Mouse (Mus musculus) forebrain, embryonic 14.5 days (tissue): ENCODE results near the gene Insr. TPM values are rescaled to one million over a fixed set of nuclear protein-coding genes. Genes with fewer than 3 reads are reported as not detected.

ENCODE experiments used
- ATAC-seq: fragments of 200-750 bp; cut with Nextera tagmentation; 2 replicates; pipeline ENCODE4 v1.8.0; 2017; ENCODE audit warnings: mild to moderate bottlenecking, moderate library complexity
- DNase-seq: peaks from one replicate; pipeline ENCODE4 v3.0.0-alpha.2; 2015; ENCODE audit warnings: low spot score
- H3K27ac ChIP-seq: fragments of 300-500 bp; sonication (generic); 2 replicates; pipeline ENCODE4 v1.5.1; 2014; ENCODE audit warnings: low read depth, mild to moderate bottlenecking, control low read depth, low read length, moderate library complexity
- H3K27me3 ChIP-seq: fragments of 300-500 bp; sonication (generic); replicated peaks from 2 replicates; pipeline ENCODE4 v1.6.1; 2014; ENCODE audit warnings: low read length, control low read depth, mixed read lengths; ENCODE audit not compliant: control insufficient read depth, insufficient read depth
- H3K36me3 ChIP-seq: fragments of 300-500 bp; sonication (generic); 2 replicates; pipeline ENCODE4 v1.6.1; 2014; ENCODE audit warnings: low read length, control low read depth; ENCODE audit not compliant: control insufficient read depth, insufficient read depth
- H3K4me1 ChIP-seq: fragments of 300-500 bp; sonication (generic); 2 replicates; pipeline ENCODE4 v1.6.1; 2014; ENCODE audit warnings: antibody characterized with exemption, low read length, control low read depth; ENCODE audit not compliant: control insufficient read depth, insufficient read depth
- H3K4me2 ChIP-seq: fragments of 300-500 bp; sonication (generic); 2 replicates; pipeline ENCODE4 v1.6.1; 2014; ENCODE audit warnings: mild to moderate bottlenecking, control low read depth, low read length
- H3K4me3 ChIP-seq: fragments of 300-500 bp; sonication (generic); 2 replicates; pipeline ENCODE4 v1.5.1; 2014; ENCODE audit warnings: low read depth, low read length, control low read depth
- H3K9ac ChIP-seq: fragments of 300-500 bp; sonication (generic); 2 replicates; pipeline ENCODE4 v1.6.1; 2014; ENCODE audit warnings: mild to moderate bottlenecking, low read length, control low read depth, moderate library complexity
- H3K9me3 ChIP-seq: fragments of 300-500 bp; sonication (generic); replicated peaks from 2 replicates; pipeline ENCODE4 v1.6.1; 2016; ENCODE audit warnings: low read length, control low read depth, mixed read lengths; ENCODE audit not compliant: control insufficient read depth
- WGBS: fragments of 180-500 bp; shearing (Covaris S2); extraction: QIAGEN DNeasy Blood & Tissue Kit; methylation state at CpG from one replicate; pipeline ENCODE4 v1.1.7; 2014; 5-methylcytosine and 5-hydroxymethylcytosine counted together
- polyA plus RNA-seq: library from polyadenylated mRNA; unstranded; fragments of >200 nt; fragmentation: Nextera tagmentation; extraction: Ambion mirVana; gene quantifications from 2 replicates; pipeline ENCODE4 v1.2.1, GENCODE M21; 2014

The Insr gene
- polyA plus RNA-seq, 1 experiment from 2014 or later, result 33.6 TPM

DNA sequence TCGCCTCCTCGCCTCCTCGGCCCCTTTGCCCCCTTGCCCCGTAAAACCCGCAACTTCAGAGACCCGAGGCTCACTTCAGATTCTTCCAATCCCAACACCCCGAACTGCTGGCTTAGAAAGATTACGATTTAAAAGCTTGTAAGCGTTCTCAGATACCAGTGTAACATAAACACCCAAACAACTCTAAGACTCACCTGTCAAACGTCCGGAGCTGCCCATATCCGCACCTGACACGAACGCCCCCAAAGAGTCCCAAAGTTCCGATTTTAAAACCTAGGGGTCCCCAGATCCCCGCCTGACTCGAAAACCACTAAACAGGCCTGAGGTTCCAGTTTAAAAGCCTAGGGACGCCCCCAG lies 282 bp upstream of the Insr start:
- Histone ChIP-seq H3K4me3 (peak overlapping the region; percentile 73), H3K9ac (peak overlapping the region; percentile 91), H3K27ac (no peak overlapping the region), H3K4me1 (peaks cover 12% of the 10 kb centered on the region), H3K9me3 (no peaks in the 10 kb centered on the region), H3K4me2 (peak overlapping the region; percentile 80), H3K36me3 (no peaks in the 10 kb centered on the region), H3K27me3 (no peaks in the 10 kb centered on the region)
- 1% methylated on average over 18 of the region's 18 CpGs for WGBS
- DNase-seq (no peak), ATAC-seq (no peak)

GRCm38 (mm10) chr8:3278181-3278820 lies 1.1 kb downstream of the Insr start:
- H3K4me2 ChIP-seq, result peak overlapping the region; percentile 80
- DNase-seq, result no peak
- H3K4me3 ChIP-seq, result peak overlapping the region; percentile 73
- no peaks in the 10 kb centered on the region for H3K9me3 ChIP-seq
- 0 out of 2 replicates have a peak, but pooled peaks cover 3% of the 10 kb centered on the region for H3K36me3 ChIP-seq
- H3K4me1 ChIP-seq, result peaks cover 12% of the 10 kb centered on the region
- WGBS, result 51% methylated on average over 15 of the region's 15 CpGs
- H3K27ac ChIP-seq, result no peak overlapping the region
- H3K9ac ChIP-seq, result peak overlapping the region; percentile 91
- peak; percentile 11; the same call in 1 of the 2 replicates for ATAC-seq
- no peaks in the 10 kb centered on the region for H3K27me3 ChIP-seq

- Histone ChIP-seq H3K27me3 (no peaks in the 10 kb centered on the region), H3K4me2 (peak overlapping the region; percentile 80), H3K4me3 (no peak overlapping the region), H3K4me1 (peaks cover 12% of the 10 kb centered on the region), H3K9ac (no peak overlapping the region), H3K9me3 (no peaks in the 10 kb centered on the region), H3K36me3 (0 out of 2 replicates have a peak, but pooled peaks cover 3% of the 10 kb centered on the region), H3K27ac (no peak overlapping the region)
- ATAC-seq, result no peak
- WGBS, result 97% methylated on average over 9 of the region's 9 CpGs
- no peak for DNase-seq
These were observed 2.2 kb downstream of the Insr start for GRCm38 (mm10) chr8:3277266-3277665.

GRCm38 (mm10) chr8:3276009-3276408 lies 3.4 kb downstream of the Insr start:
- no peak overlapping the region for H3K4me2 ChIP-seq
- H3K27ac ChIP-seq, result no peak overlapping the region
- no peaks in the 10 kb centered on the region for H3K9me3 ChIP-seq
- DNase-seq (no peak), ATAC-seq (no peak)
- WGBS, result 95% methylated on average over 8 of the region's 8 CpGs
- H3K4me3 ChIP-seq, result no peak overlapping the region
- H3K9ac ChIP-seq, result no peak overlapping the region
- H3K36me3 ChIP-seq, result 0 out of 2 replicates have a peak, but pooled peaks cover 3% of the 10 kb centered on the region
- peaks cover 12% of the 10 kb centered on the region for H3K4me1 ChIP-seq
- no peaks in the 10 kb centered on the region for H3K27me3 ChIP-seq

DNA sequence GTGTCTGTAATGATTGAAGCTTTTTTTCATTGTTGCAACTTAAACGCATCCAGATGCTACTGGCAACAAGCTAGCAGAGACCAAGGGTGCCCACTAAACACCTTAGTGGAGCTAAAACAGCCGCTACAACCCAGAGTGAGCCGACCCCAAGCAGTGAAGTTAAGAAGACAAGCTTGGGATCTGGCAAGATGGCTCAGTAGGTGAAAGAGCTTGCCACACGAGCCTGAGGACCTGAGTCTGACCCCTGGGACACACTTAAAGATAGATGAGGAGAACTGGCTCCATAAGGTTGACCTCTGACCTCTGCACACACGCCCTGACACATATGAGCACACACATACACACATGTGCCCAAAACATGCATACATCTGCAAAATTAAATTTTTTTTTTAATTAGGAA lies 4.2 kb downstream of the Insr start:
- H3K9me3 ChIP-seq, result no peaks in the 10 kb centered on the region
- H3K36me3 ChIP-seq, result 0 out of 2 replicates have a peak, but pooled peaks cover 3% of the 10 kb centered on the region
- no peak overlapping the region for H3K4me2 ChIP-seq
- DNase-seq (no peak), ATAC-seq (no peak)
- WGBS, result 84% methylated on average over 5 of the region's 5 CpGs
- H3K4me1 ChIP-seq, result peaks cover 12% of the 10 kb centered on the region
- H3K4me3 ChIP-seq, result no peak overlapping the region
- H3K9ac ChIP-seq, result no peak overlapping the region
- H3K27ac ChIP-seq, result no peak overlapping the region
- H3K27me3 ChIP-seq, result no peaks in the 10 kb centered on the region

DNA sequence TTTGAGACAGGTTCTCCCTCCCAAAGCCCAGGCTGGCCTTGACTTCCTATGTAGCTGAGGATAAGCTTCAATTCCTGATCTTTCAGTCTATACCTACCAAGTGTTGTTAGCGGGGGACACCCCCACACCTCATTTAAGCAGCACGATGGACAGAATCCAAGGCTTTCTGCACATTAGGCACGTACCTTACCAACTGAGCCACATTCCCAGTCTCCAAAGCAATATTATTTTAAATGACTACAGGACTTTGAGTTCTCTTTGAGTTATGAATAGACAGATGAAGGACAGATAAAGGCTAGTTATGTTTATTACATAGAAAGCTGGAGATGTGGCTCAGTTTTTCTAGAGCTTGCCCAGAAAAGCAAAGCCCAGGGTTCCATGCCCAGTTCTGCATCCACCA lies 5.6 kb downstream of the Insr start:
- no peak overlapping the region for H3K27ac ChIP-seq
- DNase-seq (no peak), ATAC-seq (no peak)
- 94% methylated on average over 3 of the region's 3 CpGs for WGBS
- H3K4me2 ChIP-seq, result no peak overlapping the region
- peaks cover 9% of the 10 kb centered on the region for H3K4me1 ChIP-seq
- H3K9ac ChIP-seq, result no peak overlapping the region
- no peaks in the 10 kb centered on the region for H3K27me3 ChIP-seq
- no peaks in the 10 kb centered on the region for H3K9me3 ChIP-seq
- H3K4me3 ChIP-seq, result no peak overlapping the region
- H3K36me3 ChIP-seq, result 0 out of 2 replicates have a peak, but pooled peaks cover 3% of the 10 kb centered on the region

- Histone ChIP-seq H3K4me2 (no peak overlapping the region), H3K9me3 (no peaks in the 10 kb centered on the region), H3K27me3 (no peaks in the 10 kb centered on the region), H3K9ac (no peak overlapping the region), H3K4me3 (no peak overlapping the region), H3K36me3 (0 out of 2 replicates have a peak, but pooled peaks cover 9% of the 10 kb centered on the region), H3K4me1 (no peaks in the 10 kb centered on the region), H3K27ac (no peak overlapping the region)
- DNase-seq, result no peak
- 90% methylated on average over 3 of the region's 3 CpGs for WGBS
- no peak for ATAC-seq
These were observed 12.0 kb downstream of the Insr start for GRCm38 (mm10) chr8:3267449-3267761.

- 92% methylated on average over 6 of the region's 6 CpGs for WGBS
These were observed 12.6 kb downstream of the Insr start for GRCm38 (mm10) chr8:3266686-3267448.

DNA sequence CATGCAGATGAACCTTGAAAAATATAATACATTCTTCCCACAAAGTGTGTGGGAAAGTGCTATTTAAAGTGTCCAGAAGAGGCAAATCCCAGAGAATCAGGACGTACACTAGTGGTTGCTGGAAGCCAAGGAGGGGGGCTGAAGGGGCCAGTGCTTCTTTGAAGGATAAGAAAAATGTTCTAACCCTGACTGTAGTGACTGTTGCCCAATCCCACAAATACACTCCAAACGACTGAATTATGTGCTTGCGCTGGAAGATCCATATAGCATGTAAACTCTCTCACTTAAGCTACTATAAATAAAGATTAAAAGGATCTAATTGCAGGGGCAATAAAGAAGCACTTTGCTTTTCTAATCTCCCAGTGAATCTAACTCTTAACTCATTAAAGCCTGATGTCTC lies 14.2 kb downstream of the Insr start:
- Histone ChIP-seq H3K27ac (no peak overlapping the region), H3K9ac (no peak overlapping the region), H3K27me3 (no peaks in the 10 kb centered on the region), H3K36me3 (0 out of 2 replicates have a peak, but pooled peaks cover 9% of the 10 kb centered on the region), H3K9me3 (no peaks in the 10 kb centered on the region), H3K4me2 (no peak overlapping the region), H3K4me3 (no peak overlapping the region), H3K4me1 (0 out of 2 replicates have a peak, but pooled peaks cover 4% of the 10 kb centered on the region)
- DNase-seq, result no peak
- WGBS, result 75% methylated on average over 3 of the region's 3 CpGs
- no peak for ATAC-seq

More at GRCm38 (mm10) chr8:3266686-3267448, 12.6 kb downstream of the Insr start:
- Histone ChIP-seq H3K4me1 (no peaks in the 10 kb centered on the region), H3K36me3 (0 out of 2 replicates have a peak, but pooled peaks cover 9% of the 10 kb centered on the region), H3K9me3 (no peaks in the 10 kb centered on the region), H3K27ac (no peak overlapping the region), H3K9ac (no peak overlapping the region), H3K4me2 (no peak overlapping the region), H3K4me3 (no peak overlapping the region), H3K27me3 (no peaks in the 10 kb centered on the region)
- no peak for ATAC-seq
- no peak for DNase-seq
